Mouse (Mus musculus): ENCODE measurements around the gene Got2. TPM values are rescaled to one million over a fixed set of nuclear protein-coding genes. Genes with fewer than 3 reads are reported as not detected.
"Not testable (repeated sequence)": the region's sequence is repeated elsewhere in the genome, so short reads cannot be mapped to it uniquely, and the experiment has no call there.

Got2 gene
- polyA plus RNA-seq, 1 experiment from 2014 or later = 182 TPM

- not testable (repeated sequence) for H3K9ac ChIP-seq; H3K27me3 ChIP-seq (replicated peaks); H3K4me3 ChIP-seq; H3K4me2 ChIP-seq (replicated peaks); H3K27ac ChIP-seq; H3K4me1 ChIP-seq; ATAC-seq (ENCODE audit: low FRiP score, low read depth); H3K9me3 ChIP-seq
- H3K36me3 ChIP-seq = peaks cover 44% of the 10 kb centered on the region
- 82% methylated on average over 11 of the region's 11 CpGs for WGBS
Observed at GRCm38 (mm10) chr8:95863761-95864440, 24.4 kb downstream of the Got2 start.

- no peak overlapping the region for H3K4me3 ChIP-seq
- 87% methylated on average over 6 of the region's 6 CpGs for WGBS
- no peak overlapping the region for H3K9ac ChIP-seq
- H3K4me2 ChIP-seq (replicated peaks) = no peak overlapping the region
- H3K4me1 ChIP-seq = peaks cover 11% of the 10 kb centered on the region
- H3K27ac ChIP-seq = no peak overlapping the region
- no peaks in the 10 kb centered on the region for H3K9me3 ChIP-seq
- no peaks in the 10 kb centered on the region for H3K27me3 ChIP-seq (replicated peaks)
- H3K36me3 ChIP-seq = no peaks in the 10 kb centered on the region
- no peak for ATAC-seq (ENCODE audit: low FRiP score, low read depth)
Observed at GRCm38 (mm10) chr8:95854174-95854573, 34.2 kb downstream of the Got2 start.

GRCm38 (mm10) chr8:95853102-95853843 is 35.1 kb downstream of the Got2 start, which contains the start of gene Slc38a7:
TSS of gene Slc38a7 (minus strand) at chr8:95853539.
- Histone ChIP-seq H3K9me3 (no peaks in the 10 kb centered on the region), H3K4me1 (peaks cover 11% of the 10 kb centered on the region), H3K36me3 (peaks cover 3% of the 10 kb centered on the region), H3K4me3 (peak within 1 kb of the TSS; percentile 71), H3K9ac (peak within 1 kb of the TSS; percentile 64), H3K27ac (no peak within 1 kb of the TSS), H3K4me2 (replicated peaks) (peak within 1 kb of the TSS; percentile 81), H3K27me3 (replicated peaks) (no peaks in the 10 kb centered on the region)
- peak; percentile 96 for ATAC-seq (ENCODE audit: low FRiP score, low read depth)
- 18% methylated on average over 22 of the region's 22 CpGs for WGBS

DNA sequence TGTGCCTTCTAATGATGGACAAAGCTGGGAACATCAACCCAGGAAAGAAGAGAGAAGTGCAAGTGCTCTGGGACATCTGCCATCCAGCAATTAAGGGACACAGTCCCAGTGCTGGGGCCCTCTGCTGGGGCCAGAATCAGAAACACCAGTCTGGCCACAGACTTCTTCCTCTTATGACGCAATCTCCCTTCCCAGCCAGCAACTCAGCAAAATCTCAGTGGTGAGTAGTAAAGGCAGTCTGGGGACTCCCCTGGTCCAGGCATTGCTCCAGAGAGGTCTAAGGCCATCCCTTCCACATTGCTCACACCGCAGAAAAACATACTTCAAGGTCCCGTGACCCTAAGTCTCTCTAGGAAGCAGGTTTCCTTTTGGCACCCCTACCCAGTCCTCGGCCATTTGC is 36.1 kb downstream of the Got2 start:
- Histone ChIP-seq H3K4me3 (no peak overlapping the region), H3K4me2 (replicated peaks) (peak overlapping the region; percentile 81), H3K9ac (no peak overlapping the region), H3K36me3 (peaks cover 5% of the 10 kb centered on the region), H3K27me3 (replicated peaks) (no peaks in the 10 kb centered on the region), H3K9me3 (no peaks in the 10 kb centered on the region), H3K4me1 (peaks cover 11% of the 10 kb centered on the region), H3K27ac (no peak overlapping the region)
- ATAC-seq (ENCODE audit: low FRiP score, low read depth) = no peak
- 80% methylated on average over 4 of the region's 4 CpGs for WGBS

DNA sequence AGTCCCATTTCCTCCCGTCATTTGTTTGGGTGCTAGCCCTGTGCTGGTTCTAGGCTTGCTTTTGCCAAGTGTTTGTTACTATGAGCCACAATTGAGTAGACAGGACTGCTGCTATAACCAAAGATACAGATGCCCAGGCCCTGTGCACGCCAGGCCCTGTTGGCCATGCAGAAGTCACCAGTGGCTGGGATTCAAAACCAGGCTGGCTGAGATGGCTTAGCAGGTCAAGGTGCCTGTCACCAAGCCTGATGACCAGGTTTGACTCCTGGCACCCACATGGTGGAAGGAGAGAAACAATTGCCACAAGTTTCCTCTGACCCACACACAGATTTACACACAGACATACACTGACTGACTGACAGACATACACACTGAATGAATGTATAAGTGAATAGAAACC is 38.0 kb downstream of the Got2 start:
- peaks cover 12% of the 10 kb centered on the region for H3K36me3 ChIP-seq
- H3K4me1 ChIP-seq = peaks cover 11% of the 10 kb centered on the region
- no peak overlapping the region for H3K27ac ChIP-seq
- WGBS = 95% methylated on average over 2 of the region's 2 CpGs
- H3K4me2 ChIP-seq (replicated peaks) = no peak overlapping the region
- H3K9me3 ChIP-seq = no peaks in the 10 kb centered on the region
- H3K27me3 ChIP-seq (replicated peaks) = no peaks in the 10 kb centered on the region
- no peak for ATAC-seq (ENCODE audit: low FRiP score, low read depth)
- H3K9ac ChIP-seq = no peak overlapping the region
- H3K4me3 ChIP-seq = no peak overlapping the region

- Histone ChIP-seq H3K27ac (no peak overlapping the region), H3K36me3 (peaks cover 26% of the 10 kb centered on the region), H3K27me3 (replicated peaks) (no peaks in the 10 kb centered on the region), H3K9me3 (no peaks in the 10 kb centered on the region), H3K9ac (no peak overlapping the region), H3K4me3 (no peak overlapping the region), H3K4me2 (replicated peaks) (no peak overlapping the region), H3K4me1 (peaks cover 11% of the 10 kb centered on the region)
- 94% methylated on average over 19 of the region's 19 CpGs for WGBS
- ATAC-seq (ENCODE audit: low FRiP score, low read depth) = no peak
Observed at GRCm38 (mm10) chr8:95848734-95849464, 39.4 kb downstream of the Got2 start.

DNA sequence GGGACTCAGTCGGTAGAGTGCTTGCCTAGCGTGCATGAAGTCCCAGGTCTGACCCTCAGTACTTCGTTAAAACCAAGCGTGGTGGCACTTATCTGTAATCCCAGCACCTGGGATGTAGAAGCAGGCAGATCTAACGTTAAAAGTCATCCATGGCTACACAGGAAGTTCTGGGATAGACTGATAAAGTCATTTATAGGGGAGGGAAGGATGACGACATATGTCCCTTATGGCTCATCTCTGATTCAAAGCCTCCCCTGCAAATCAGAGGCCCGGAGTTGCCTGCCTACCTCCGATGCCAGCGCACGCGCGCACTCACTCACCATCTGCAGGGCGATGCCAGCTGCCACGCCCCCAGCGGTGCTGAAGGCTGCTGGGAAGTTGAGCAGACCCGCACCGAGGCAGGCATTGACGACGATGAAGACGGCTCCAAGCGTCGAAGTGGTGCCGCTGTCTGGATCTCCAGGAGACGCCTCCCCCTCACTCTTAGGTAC is 40.2 kb downstream of the Got2 start:
- Histone ChIP-seq H3K4me2 (replicated peaks) (no peak overlapping the region), H3K9me3 (no peaks in the 10 kb centered on the region), H3K36me3 (peaks cover 34% of the 10 kb centered on the region), H3K27ac (no peak overlapping the region), H3K9ac (no peak overlapping the region), H3K4me1 (peaks cover 10% of the 10 kb centered on the region), H3K4me3 (no peak overlapping the region), H3K27me3 (replicated peaks) (no peaks in the 10 kb centered on the region)
- no peak for ATAC-seq (ENCODE audit: low FRiP score, low read depth)
- 81% methylated on average over 24 of the region's 24 CpGs for WGBS

DNA sequence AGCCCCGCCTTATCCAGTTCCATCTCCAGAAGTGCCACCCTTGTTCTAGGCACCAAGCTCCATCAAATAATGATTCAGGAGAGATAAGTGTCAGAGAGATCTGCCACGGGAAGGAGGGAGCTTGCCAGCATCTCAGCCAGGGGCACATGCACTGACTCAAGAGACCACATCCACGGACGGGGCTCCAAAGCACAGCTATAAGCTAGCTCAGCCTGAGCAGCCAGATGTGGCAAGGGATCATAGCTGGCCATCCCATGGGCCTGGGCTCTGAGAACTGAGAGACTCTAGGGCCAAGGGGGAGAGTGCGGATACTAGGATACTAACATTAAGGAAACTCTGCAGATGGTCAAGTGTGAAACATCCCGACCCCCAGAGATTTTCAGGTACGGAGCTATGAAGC is 43.3 kb downstream of the Got2 start:
- no peak for ATAC-seq (ENCODE audit: low FRiP score, low read depth)
- Histone ChIP-seq H3K4me2 (replicated peaks) (no peak overlapping the region), H3K9me3 (no peaks in the 10 kb centered on the region), H3K9ac (no peak overlapping the region), H3K36me3 (peaks cover 53% of the 10 kb centered on the region), H3K4me3 (no peak overlapping the region), H3K27ac (no peak overlapping the region), H3K4me1 (no peaks in the 10 kb centered on the region), H3K27me3 (replicated peaks) (no peaks in the 10 kb centered on the region)
- WGBS = 95% methylated on average over 7 of the region's 7 CpGs

DNA sequence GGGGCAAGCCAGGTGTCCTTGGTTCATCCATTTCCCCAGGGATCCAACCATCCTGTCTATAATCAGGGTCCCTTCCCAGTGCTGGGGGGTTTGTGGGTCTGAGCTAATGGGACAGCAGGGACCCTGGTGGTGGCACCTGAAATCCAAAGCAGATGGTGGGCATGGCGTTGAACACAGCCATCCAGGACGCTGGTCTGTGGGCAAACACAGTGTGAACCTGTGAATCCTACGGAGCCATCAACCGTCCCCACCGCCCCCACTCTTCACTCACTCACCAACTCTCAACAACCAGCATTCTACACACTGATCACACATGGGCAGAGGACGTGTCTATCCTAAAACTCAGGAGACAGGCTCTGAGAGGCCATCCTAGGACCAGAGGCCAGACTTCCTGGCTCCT is 44.4 kb downstream of the Got2 start:
- no peak for ATAC-seq (ENCODE audit: low FRiP score, low read depth)
- 92% methylated on average over 6 of the region's 6 CpGs for WGBS
- peaks cover 58% of the 10 kb centered on the region for H3K36me3 ChIP-seq

DNA sequence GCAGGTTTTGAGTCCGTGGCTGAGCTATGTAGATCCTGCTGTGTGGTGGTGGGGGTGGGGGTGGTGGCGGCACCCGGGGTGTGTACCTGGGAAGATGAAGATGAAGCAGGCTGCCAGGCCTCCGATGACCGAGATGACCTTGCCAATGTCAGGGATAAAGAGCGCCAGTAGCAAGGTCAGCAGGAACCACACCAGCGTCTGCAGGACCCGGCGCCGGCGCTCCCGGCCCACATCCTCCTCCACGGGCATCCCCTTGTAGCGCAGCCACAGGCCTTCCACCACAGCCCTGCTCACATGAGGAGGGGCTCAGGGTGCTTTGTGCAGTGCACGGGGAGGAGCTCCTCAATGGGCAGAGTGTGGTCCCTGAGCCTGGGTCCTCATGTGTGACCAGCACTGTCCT is 46.9 kb downstream of the Got2 start:
- ATAC-seq (ENCODE audit: low FRiP score, low read depth) = no peak
- Histone ChIP-seq H3K4me3 (no peak overlapping the region), H3K4me1 (no peaks in the 10 kb centered on the region), H3K27me3 (replicated peaks) (no peaks in the 10 kb centered on the region), H3K36me3 (peaks cover 65% of the 10 kb centered on the region), H3K27ac (no peak overlapping the region), H3K9ac (no peak overlapping the region), H3K4me2 (replicated peaks) (no peak overlapping the region), H3K9me3 (no peaks in the 10 kb centered on the region)
- 93% methylated on average over 15 of the region's 15 CpGs for WGBS

More for the DNA sequence above, 44.4 kb downstream of the Got2 start:
- H3K9ac ChIP-seq = no peak overlapping the region
- no peak overlapping the region for H3K4me2 ChIP-seq (replicated peaks)
- no peaks in the 10 kb centered on the region for H3K27me3 ChIP-seq (replicated peaks)
- H3K4me3 ChIP-seq = no peak overlapping the region
- H3K27ac ChIP-seq = no peak overlapping the region
- H3K4me1 ChIP-seq = no peaks in the 10 kb centered on the region
- no peaks in the 10 kb centered on the region for H3K9me3 ChIP-seq

DNA sequence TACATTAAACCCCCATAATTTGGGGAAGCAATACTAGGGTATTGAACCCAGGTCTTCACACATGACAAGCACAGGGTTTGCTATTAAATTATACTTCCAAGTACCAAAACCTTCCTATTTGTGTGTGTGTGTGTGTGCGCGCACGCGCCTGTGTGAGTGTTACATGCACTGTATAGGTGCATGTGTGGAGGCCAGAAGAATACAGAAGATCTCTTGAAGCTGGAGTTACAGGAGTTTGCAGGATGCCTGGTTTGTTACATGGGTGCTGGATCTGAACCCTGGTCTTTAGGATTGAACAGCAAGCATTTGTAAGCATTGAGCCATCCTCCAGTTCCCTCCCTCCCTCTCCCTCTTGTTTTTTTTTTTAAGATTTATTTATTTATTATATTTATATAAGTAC is 49.1 kb downstream of the Got2 start:
- H3K36me3 ChIP-seq = peaks cover 52% of the 10 kb centered on the region
- WGBS = 98% methylated on average over 4 of the region's 4 CpGs
- no peak overlapping the region for H3K4me3 ChIP-seq
- H3K27ac ChIP-seq = no peak overlapping the region
- no peak for ATAC-seq (ENCODE audit: low FRiP score, low read depth)
- H3K4me2 ChIP-seq (replicated peaks) = no peak overlapping the region
- no peaks in the 10 kb centered on the region for H3K9me3 ChIP-seq
- H3K27me3 ChIP-seq (replicated peaks) = no peaks in the 10 kb centered on the region
- no peaks in the 10 kb centered on the region for H3K4me1 ChIP-seq
- H3K9ac ChIP-seq = no peak overlapping the region

DNA sequence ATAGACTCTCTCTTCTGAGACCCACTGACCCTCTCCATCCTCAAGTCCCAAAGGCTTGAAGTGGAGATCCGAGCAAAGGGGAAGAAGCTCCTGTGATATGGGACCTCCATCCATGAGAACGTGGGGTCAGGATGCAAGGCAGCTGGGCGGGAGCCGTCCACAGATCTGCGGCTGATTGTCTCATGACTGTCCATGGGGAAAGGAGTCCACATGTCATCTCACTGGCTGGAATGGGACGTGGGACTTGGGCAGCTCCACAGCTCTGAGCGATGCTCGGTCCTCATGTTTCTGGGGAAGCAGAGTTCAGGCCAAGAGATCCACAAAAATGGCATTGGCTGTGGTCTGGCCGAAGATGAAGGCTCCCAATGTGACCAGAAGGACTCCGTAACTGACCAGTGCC is 51.1 kb downstream of the Got2 start:
- Histone ChIP-seq H3K4me2 (replicated peaks) (no peak overlapping the region), H3K4me1 (peaks cover 9% of the 10 kb centered on the region), H3K27ac (no peak overlapping the region), H3K9ac (no peak overlapping the region), H3K4me3 (no peak overlapping the region), H3K27me3 (replicated peaks) (no peaks in the 10 kb centered on the region), H3K9me3 (no peaks in the 10 kb centered on the region), H3K36me3 (peaks cover 34% of the 10 kb centered on the region)
- WGBS = 92% methylated on average over 10 of the region's 10 CpGs
- ATAC-seq (ENCODE audit: low FRiP score, low read depth) = no peak
